Mouse (Mus musculus): Measurements from ENCODE around the gene Btf3. TPM values are rescaled to one million over a fixed set of nuclear protein-coding genes. Genes with fewer than 3 reads are reported as not detected.
A peak's percentile ranks its signal among the peaks of the same experiment; 100 is the strongest.

The Btf3 gene
- 621 and 661 TPM in 2 replicates for polyA plus RNA-seq (2015; fragmentation: Nextera tagmentation; extraction: Ambion mirVana)

DNA sequence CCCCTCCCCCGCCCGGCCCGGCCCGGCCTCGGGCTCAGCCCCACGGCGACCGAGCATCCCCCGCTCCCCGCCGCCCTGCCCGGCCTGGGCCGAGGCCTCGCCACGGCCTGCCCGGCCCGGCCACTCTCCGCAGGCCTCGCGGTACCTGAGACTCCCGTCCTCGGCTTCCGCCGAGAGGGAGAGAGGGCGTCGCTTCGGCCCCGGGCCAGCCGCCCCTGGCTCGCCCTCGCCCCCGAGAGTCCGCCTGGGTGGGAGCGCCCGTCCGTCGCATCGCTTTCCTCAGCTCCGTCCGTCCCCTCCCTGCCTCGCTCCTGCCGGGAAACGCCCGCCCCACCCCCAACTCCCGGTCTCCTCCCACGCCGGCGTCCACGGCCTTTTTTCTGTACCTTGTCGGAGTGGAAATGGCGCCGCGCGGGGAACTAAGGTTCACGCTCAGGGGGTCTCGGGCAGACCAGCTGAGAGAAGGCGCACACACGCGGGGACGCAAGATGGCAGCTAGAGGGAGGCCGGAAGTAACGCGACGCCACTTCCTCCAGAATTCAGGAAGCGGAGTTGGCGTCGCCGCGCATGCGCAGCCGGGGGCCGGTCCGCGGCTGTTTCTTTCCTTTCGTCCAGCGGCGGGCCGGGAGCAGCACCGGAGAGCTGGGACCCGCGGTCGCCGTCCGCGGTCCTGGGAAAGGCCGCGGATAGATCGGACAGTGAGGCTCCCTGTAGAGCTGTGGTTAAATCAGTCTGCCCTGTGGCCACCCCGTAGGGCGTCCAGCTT lies at the start of gene Btf3:
Btf3 (minus strand) TSS at position 527 of the 766 bp plus-strand sequence.
- WGBS: under 1% methylated on average over 82 of the region's 90 CpGs
- H3K9me3 ChIP-seq (ENCODE audit: control insufficient read depth, low read length): no peaks in the 10 kb centered on the region
- H3K36me3 ChIP-seq (ENCODE audit: control insufficient read depth, insufficient read depth, low read length): peaks cover 19% of the 10 kb centered on the region
- H3K4me2 ChIP-seq (ENCODE audit: low read depth, low read length): peak within 1 kb of the TSS; percentile 85
- peak within 1 kb of the TSS; percentile 81 for H3K27ac ChIP-seq (ENCODE audit: low read length)
- peaks cover 16% of the 10 kb centered on the region for H3K4me1 ChIP-seq (replicated peaks; ENCODE audit: control insufficient read depth, insufficient read depth, low read length)
- peak within 1 kb of the TSS; percentile 95 for H3K4me3 ChIP-seq (ENCODE audit: low read length)
- no peaks in the 10 kb centered on the region for H3K27me3 ChIP-seq (ENCODE audit: control insufficient read depth, insufficient read depth, low read depth, low read length)
- peak; percentile 92 for ATAC-seq (ENCODE audit: low read depth)
- H3K9ac ChIP-seq (ENCODE audit: low read length): peak within 1 kb of the TSS; percentile 99

DNA sequence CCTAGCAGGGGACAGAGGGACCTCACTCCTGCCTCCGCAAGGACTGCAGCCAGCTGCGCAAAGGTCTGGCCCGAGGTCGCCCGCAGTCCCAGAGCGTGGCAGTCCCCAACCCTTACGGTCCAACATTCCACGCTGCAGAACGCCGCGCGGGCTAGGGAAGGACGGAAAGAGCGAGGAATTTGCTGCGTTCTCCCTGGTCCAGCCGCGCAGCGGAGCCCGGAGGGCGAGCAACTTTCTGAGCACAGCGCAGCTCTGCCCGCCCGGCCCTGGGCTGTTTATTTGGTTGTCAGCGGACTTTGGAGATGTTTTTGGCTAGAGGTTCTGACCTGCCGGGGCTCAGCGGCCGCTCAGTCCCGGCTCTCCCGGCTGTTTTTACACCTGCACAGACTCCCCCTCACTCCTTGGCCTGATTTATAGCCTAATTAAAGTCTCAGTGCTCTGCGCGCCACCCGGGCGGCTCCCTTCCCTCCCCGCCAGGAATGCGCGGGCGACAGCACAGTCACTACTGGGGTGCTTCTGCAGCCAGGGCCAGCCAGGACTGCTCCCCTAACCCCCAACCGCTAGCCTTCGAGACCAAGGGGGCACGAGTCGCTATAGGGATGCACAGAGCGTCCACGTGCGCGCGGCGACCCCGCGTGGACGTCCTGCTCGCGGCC lies 49.1 kb upstream of the Btf3 start:
- H3K4me1 ChIP-seq (replicated peaks; ENCODE audit: control insufficient read depth, insufficient read depth, low read length): peaks cover 8% of the 10 kb centered on the region
- H3K27me3 ChIP-seq (ENCODE audit: control insufficient read depth, insufficient read depth, low read depth, low read length): peaks cover 81% of the 10 kb centered on the region
- H3K36me3 ChIP-seq (ENCODE audit: control insufficient read depth, insufficient read depth, low read length): no peaks in the 10 kb centered on the region
- peak overlapping the region; percentile 34 for H3K4me3 ChIP-seq (ENCODE audit: low read length)
- no peak overlapping the region for H3K27ac ChIP-seq (ENCODE audit: low read length)
- no peak overlapping the region for H3K9ac ChIP-seq (ENCODE audit: low read length)
- no peaks in the 10 kb centered on the region for H3K9me3 ChIP-seq (ENCODE audit: control insufficient read depth, low read length)
- peak overlapping the region; percentile 29; the same call in 1 of the 2 replicates for H3K4me2 ChIP-seq (ENCODE audit: low read depth, low read length)
- ATAC-seq (ENCODE audit: low read depth): peak; percentile 45
- 1% methylated on average over 51 of the region's 52 CpGs for WGBS

GRCm38 (mm10) chr13:98365081-98365480 lies 48.3 kb upstream of the Btf3 start:
- ATAC-seq (ENCODE audit: low read depth): no peak

GRCm38 (mm10) chr13:98363046-98363445 lies 46.2 kb upstream of the Btf3 start:
- H3K4me2 ChIP-seq (ENCODE audit: low read depth, low read length): no peak overlapping the region
- peaks cover 84% of the 10 kb centered on the region for H3K27me3 ChIP-seq (ENCODE audit: control insufficient read depth, insufficient read depth, low read depth, low read length)
- H3K4me3 ChIP-seq (ENCODE audit: low read length): no peak overlapping the region
- 19% methylated on average over 4 of the region's 4 CpGs for WGBS
- peaks cover 8% of the 10 kb centered on the region for H3K4me1 ChIP-seq (replicated peaks; ENCODE audit: control insufficient read depth, insufficient read depth, low read length)
- no peaks in the 10 kb centered on the region for H3K36me3 ChIP-seq (ENCODE audit: control insufficient read depth, insufficient read depth, low read length)
- H3K9ac ChIP-seq (ENCODE audit: low read length): no peak overlapping the region
- no peak overlapping the region for H3K27ac ChIP-seq (ENCODE audit: low read length)
- no peak for ATAC-seq (ENCODE audit: low read depth)
- H3K9me3 ChIP-seq (ENCODE audit: control insufficient read depth, low read length): no peaks in the 10 kb centered on the region

More at GRCm38 (mm10) chr13:98365081-98365480, 48.3 kb upstream of the Btf3 start:
- H3K36me3 ChIP-seq (ENCODE audit: control insufficient read depth, insufficient read depth, low read length): no peaks in the 10 kb centered on the region
- H3K4me1 ChIP-seq (replicated peaks; ENCODE audit: control insufficient read depth, insufficient read depth, low read length): peaks cover 8% of the 10 kb centered on the region
- H3K9ac ChIP-seq (ENCODE audit: low read length): no peak overlapping the region
- H3K27me3 ChIP-seq (ENCODE audit: control insufficient read depth, insufficient read depth, low read depth, low read length): peaks cover 85% of the 10 kb centered on the region
- H3K27ac ChIP-seq (ENCODE audit: low read length): no peak overlapping the region
- no peak overlapping the region for H3K4me3 ChIP-seq (ENCODE audit: low read length)
- no peaks in the 10 kb centered on the region for H3K9me3 ChIP-seq (ENCODE audit: control insufficient read depth, low read length)
- 5% methylated on average over 8 of the region's 8 CpGs for WGBS
- H3K4me2 ChIP-seq (ENCODE audit: low read depth, low read length): no peak overlapping the region

DNA sequence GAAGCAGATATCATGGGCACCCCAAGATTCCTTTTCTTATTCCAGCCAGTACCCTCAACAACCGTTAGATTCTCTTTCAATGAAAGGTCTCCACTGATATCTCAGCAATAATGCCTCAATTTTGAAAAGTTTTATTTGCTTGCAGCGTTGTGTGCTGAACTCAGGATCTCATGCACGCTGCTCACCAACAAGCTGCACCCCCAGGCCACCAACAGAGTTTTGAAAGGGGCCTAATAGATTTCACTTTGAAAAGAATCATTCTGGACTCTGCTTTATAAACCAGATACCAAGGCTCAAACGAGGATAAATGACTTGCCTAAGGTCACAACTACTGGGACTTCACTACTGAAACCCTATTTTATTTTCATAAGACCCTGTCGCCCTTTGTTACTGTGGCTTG lies 44.4 kb upstream of the Btf3 start:
- ATAC-seq (ENCODE audit: low read depth): no peak
- H3K36me3 ChIP-seq (ENCODE audit: control insufficient read depth, insufficient read depth, low read length): no peaks in the 10 kb centered on the region
- peaks cover 80% of the 10 kb centered on the region for H3K27me3 ChIP-seq (ENCODE audit: control insufficient read depth, insufficient read depth, low read depth, low read length)
- WGBS: 26% methylated on average over 5 of the region's 5 CpGs
- H3K9ac ChIP-seq (ENCODE audit: low read length): no peak overlapping the region
- peaks cover 6% of the 10 kb centered on the region for H3K4me1 ChIP-seq (replicated peaks; ENCODE audit: control insufficient read depth, insufficient read depth, low read length)
- no peak overlapping the region for H3K27ac ChIP-seq (ENCODE audit: low read length)
- no peak overlapping the region for H3K4me3 ChIP-seq (ENCODE audit: low read length)
- no peak overlapping the region for H3K4me2 ChIP-seq (ENCODE audit: low read depth, low read length)
- no peaks in the 10 kb centered on the region for H3K9me3 ChIP-seq (ENCODE audit: control insufficient read depth, low read length)

DNA sequence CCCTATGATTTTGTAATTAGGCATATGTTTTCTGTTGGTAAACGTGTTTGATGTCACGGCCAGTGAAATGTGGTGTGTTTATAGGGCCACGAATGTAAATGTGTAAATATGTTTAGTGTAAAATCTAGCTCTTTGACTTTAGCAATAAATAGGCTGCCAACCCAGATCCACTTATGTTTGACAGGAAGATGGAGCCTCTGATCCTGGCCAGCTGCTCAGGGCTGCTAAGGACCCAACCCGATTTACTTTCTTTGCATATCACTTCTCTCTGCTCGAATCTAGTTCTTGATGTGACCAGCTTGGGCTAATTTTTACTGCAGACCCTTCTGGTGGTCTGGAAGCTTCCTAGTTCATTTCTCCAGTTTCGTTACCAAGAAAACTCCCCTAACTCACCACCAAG lies 43.6 kb upstream of the Btf3 start:
- Histone ChIP-seq H3K9me3 (ENCODE audit: control insufficient read depth, low read length) (no peaks in the 10 kb centered on the region), H3K9ac (ENCODE audit: low read length) (no peak overlapping the region), H3K4me1 (replicated peaks; ENCODE audit: control insufficient read depth, insufficient read depth, low read length) (peaks cover 5% of the 10 kb centered on the region), H3K27ac (ENCODE audit: low read length) (no peak overlapping the region), H3K4me2 (ENCODE audit: low read depth, low read length) (no peak overlapping the region), H3K27me3 (ENCODE audit: control insufficient read depth, insufficient read depth, low read depth, low read length) (peaks cover 79% of the 10 kb centered on the region), H3K4me3 (ENCODE audit: low read length) (no peak overlapping the region), H3K36me3 (ENCODE audit: control insufficient read depth, insufficient read depth, low read length) (no peaks in the 10 kb centered on the region)
- ATAC-seq (ENCODE audit: low read depth): no peak
- 8% methylated on average over 6 of the region's 6 CpGs for WGBS

- ATAC-seq (ENCODE audit: low read depth): no peak
- peaks cover 15% of the 10 kb centered on the region for H3K4me1 ChIP-seq (replicated peaks; ENCODE audit: control insufficient read depth, insufficient read depth, low read length)
- no peaks in the 10 kb centered on the region for H3K36me3 ChIP-seq (ENCODE audit: control insufficient read depth, insufficient read depth, low read length)
- H3K9me3 ChIP-seq (ENCODE audit: control insufficient read depth, low read length): no peaks in the 10 kb centered on the region
- H3K4me3 ChIP-seq (ENCODE audit: low read length): no peak overlapping the region
- H3K9ac ChIP-seq (ENCODE audit: low read length): no peak overlapping the region
- no peak overlapping the region for H3K27ac ChIP-seq (ENCODE audit: low read length)
- peaks cover 81% of the 10 kb centered on the region for H3K27me3 ChIP-seq (ENCODE audit: control insufficient read depth, insufficient read depth, low read depth, low read length)
- H3K4me2 ChIP-seq (ENCODE audit: low read depth, low read length): no peak overlapping the region
- 10% methylated on average over 6 of the region's 8 CpGs for WGBS
Measured at GRCm38 (mm10) chr13:98359337-98359736, 42.5 kb upstream of the Btf3 start.

DNA sequence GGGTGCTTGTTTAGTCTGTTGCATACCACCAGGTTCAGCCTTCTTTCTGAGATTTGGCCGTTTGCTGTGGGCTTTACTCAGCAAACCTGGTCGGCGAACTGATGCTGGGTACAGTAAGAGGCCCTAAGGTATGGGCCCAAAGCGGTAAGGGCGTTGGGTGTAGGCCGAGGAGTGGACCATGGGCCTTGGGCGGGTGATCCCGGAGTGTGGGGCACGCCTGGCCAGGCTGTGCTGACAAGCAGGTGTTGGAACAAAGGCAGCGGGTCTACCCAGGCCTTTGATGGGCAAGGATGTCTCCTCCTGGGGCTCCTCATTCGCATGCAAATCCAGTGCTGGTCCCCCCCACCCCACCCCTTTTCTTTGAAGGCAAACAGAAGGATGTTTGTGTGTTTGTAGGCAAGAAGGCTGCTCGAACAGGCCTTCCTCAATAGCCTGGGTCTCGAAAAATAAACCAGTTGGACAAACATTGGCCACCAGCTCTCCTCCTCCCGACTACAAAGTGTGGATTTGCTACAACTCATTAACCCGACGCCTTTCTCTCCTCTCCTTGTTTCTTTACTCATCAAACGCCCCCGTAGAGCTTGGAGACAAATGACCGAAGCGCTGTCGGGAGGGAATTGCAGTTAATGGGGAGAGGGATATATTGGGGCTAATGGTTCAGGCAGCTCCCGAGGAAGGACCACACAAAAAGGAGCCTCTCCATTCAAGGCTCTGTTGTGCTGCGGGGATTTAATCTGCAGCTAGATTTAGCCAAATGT lies 41.8 kb upstream of the Btf3 start:
- H3K4me1 ChIP-seq (replicated peaks; ENCODE audit: control insufficient read depth, insufficient read depth, low read length): peaks cover 22% of the 10 kb centered on the region
- ATAC-seq (ENCODE audit: low read depth): no peak

More for the DNA sequence above, 41.8 kb upstream of the Btf3 start:
- no peak overlapping the region for H3K4me3 ChIP-seq (ENCODE audit: low read length)
- H3K27ac ChIP-seq (ENCODE audit: low read length): no peak overlapping the region
- H3K4me2 ChIP-seq (ENCODE audit: low read depth, low read length): no peak overlapping the region
- H3K36me3 ChIP-seq (ENCODE audit: control insufficient read depth, insufficient read depth, low read length): no peaks in the 10 kb centered on the region
- no peaks in the 10 kb centered on the region for H3K9me3 ChIP-seq (ENCODE audit: control insufficient read depth, low read length)
- H3K27me3 ChIP-seq (ENCODE audit: control insufficient read depth, insufficient read depth, low read depth, low read length): peaks cover 83% of the 10 kb centered on the region
- H3K9ac ChIP-seq (ENCODE audit: low read length): no peak overlapping the region
- WGBS: 12% methylated on average over 23 of the region's 23 CpGs

Measured in lung, embryonic 16.5 days (tissue).